Mouse (Mus musculus) ES-E14 (cell line): ENCODE measurements around the gene Ackr2. TPM values are rescaled to one million over a fixed set of nuclear protein-coding genes. Genes with fewer than 3 reads are reported as not detected.

Experiments used
- DNase-seq: peaks from one replicate; pipeline ENCODE4 v3.0.0-alpha.2; 2013; ENCODE audit warnings: low read depth, low spot score
- H3K27ac ChIP-seq: 2 replicates; pipeline ENCODE4 v1.5.1; 2012; ENCODE audit warnings: low read depth, mild to moderate bottlenecking, low read length, moderate library complexity, mixed read lengths; ENCODE audit not compliant: poor library complexity, insufficient read depth, severe bottlenecking
- H3K36me3 ChIP-seq: 2 replicates; pipeline ENCODE4 v1.6.1; 2012; ENCODE audit warnings: mild to moderate bottlenecking, low read length, moderate library complexity, mixed read lengths; ENCODE audit not compliant: control insufficient read depth, poor library complexity, insufficient read depth, severe bottlenecking
- H3K4me1 ChIP-seq, 2 experiments: fragments of 150-350 bp in 1 of 2; sonication (generic) in 1 of 2; 2 replicates each; pipeline ENCODE4 v1.6.1; 2012; ENCODE audit warnings: low read length in 2 of 2, mild to moderate bottlenecking in 1 of 2, mixed read lengths in 1 of 2; ENCODE audit not compliant: control insufficient read depth in 2 of 2, insufficient read depth in 2 of 2, poor library complexity in 1 of 2
- H3K4me3 ChIP-seq, 2 experiments: fragments of 150-350 bp in 1 of 2; sonication (generic) in 1 of 2; 2 replicates each; pipeline ENCODE4 v1.5.1; 2012; ENCODE audit warnings: low read length in 2 of 2, low read depth in 1 of 2, mild to moderate bottlenecking in 1 of 2, mixed read lengths in 1 of 2; ENCODE audit not compliant: insufficient read depth in 1 of 2, poor library complexity in 1 of 2, severe bottlenecking in 1 of 2
- H3K9ac ChIP-seq: 2 replicates; pipeline ENCODE4 v1.6.1; 2012; ENCODE audit warnings: low read depth, mild to moderate bottlenecking, low read length, mixed read lengths; ENCODE audit not compliant: poor library complexity, insufficient read depth, severe bottlenecking
- H3K9me3 ChIP-seq: fragments of 150-350 bp; sonication (generic); 2 replicates; pipeline ENCODE4 v1.6.1; 2012; ENCODE audit warnings: low read depth, mild to moderate bottlenecking, low read length; ENCODE audit not compliant: control insufficient read depth, insufficient read depth
- CHD2 ChIP-seq: IDR thresholded peaks from 2 replicates; pipeline ENCODE4 v1.6.1; 2014; ENCODE audit warnings: mild to moderate bottlenecking, low read depth, low read length, inconsistent platforms
- HCFC1 ChIP-seq: IDR thresholded peaks from 2 replicates; pipeline ENCODE4 v1.6.1; 2012; ENCODE audit warnings: low read length, inconsistent platforms, borderline replicate concordance; ENCODE audit not compliant: insufficient read depth
- MAFK ChIP-seq: IDR thresholded peaks from 2 replicates; pipeline ENCODE4 v1.6.1; 2014; ENCODE audit warnings: mild to moderate bottlenecking, low read depth, low read length, inconsistent platforms; ENCODE audit not compliant: insufficient read depth
- ZC3H11A ChIP-seq: IDR thresholded peaks from 2 replicates; pipeline ENCODE4 v1.6.1; 2012; ENCODE audit warnings: low read depth, mild to moderate bottlenecking, inconsistent platforms, low read length, borderline replicate concordance
- ZNF384 ChIP-seq: IDR thresholded peaks from 2 replicates; pipeline ENCODE4 v1.6.1; 2012; ENCODE audit warnings: low read depth, low read length, inconsistent platforms
- in situ Hi-C, 2 experiments: fragments of 600-800 bp; cut with MboI; formaldehyde crosslinking; loops; one replicate each; pipeline ENCODE4 v1.15.1; 2025; ENCODE audit warnings: low sequenced_read_pairs in 2 of 2, inconsistent platforms in 1 of 2; ENCODE audit not compliant: unreplicated experiment in 2 of 2
- total RNA-seq: library from RNA; depleted of rRNA; stranded (reverse); fragments of 300-350 nt; gene quantifications from 2 replicates; pipeline ENCODE4 v1.2.3, GENCODE M21; 2012

Ackr2 gene
- total RNA-seq, 1 experiment: 0.22 TPM

DNA sequence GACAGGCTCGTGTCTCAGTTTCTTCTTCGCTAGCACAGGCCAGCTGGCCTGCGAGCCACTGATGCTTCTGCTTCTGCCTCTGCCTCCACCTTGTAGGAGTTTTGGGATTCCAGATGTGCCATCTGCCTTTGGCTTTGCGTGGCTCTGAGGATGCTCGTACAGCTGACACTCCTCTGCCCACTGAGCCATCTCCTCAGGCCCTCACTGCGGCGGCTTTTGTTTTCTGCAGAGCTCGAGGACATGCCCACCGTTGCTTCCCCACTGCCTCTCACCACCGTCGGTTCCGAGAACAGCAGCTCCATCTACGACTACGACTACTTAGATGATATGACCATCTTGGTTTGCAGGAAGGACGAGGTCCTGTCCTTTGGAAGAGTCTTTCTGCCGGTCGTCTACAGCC, 10.2 kb downstream of the Ackr2 start:
- H3K9me3 ChIP-seq: no peaks in the 10 kb centered on the region
- H3K36me3 ChIP-seq: no peaks in the 10 kb centered on the region
- H3K4me3 ChIP-seq: no peak overlapping the region
- H3K4me1 ChIP-seq: peaks cover 0 to 2% of the 10 kb centered on the region in 2 experiments; a peak in 1 of 4 replicates
- no peak overlapping the region for H3K9ac ChIP-seq
- TF ChIP-seq ZNF384 (no peak), CHD2 (no peak), HCFC1 (no peak), MAFK (no peak), ZC3H11A (no peak)
- in situ Hi-C loops: no loop called here
- H3K27ac ChIP-seq: no peak overlapping the region
- no peak for DNase-seq

DNA sequence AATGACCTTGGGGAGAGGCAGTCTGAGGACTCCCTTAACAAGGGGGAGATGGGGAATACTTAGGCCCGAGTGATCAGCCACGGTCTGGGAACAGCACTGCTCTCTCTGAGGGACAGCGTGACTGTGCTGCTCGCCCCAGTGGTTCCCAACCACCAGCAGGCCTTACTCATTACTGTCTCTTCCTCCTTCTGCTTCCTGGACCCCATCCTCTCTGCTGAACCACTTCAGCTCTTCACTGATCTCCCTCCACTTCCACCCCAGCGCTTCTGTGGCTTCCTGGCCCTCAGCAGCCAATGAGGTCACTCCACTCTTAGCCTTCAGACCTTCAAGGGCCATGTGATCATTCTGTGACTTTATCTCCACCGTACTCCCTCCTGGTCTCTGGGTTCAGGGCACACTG, 11.5 kb downstream of the Ackr2 start:
- no peak for DNase-seq
- Histone ChIP-seq H3K36me3 (no peaks in the 10 kb centered on the region), H3K4me1 (peaks cover 0 to 2% of the 10 kb centered on the region in 2 experiments; a peak in 1 of 4 replicates), H3K9ac (no peak overlapping the region), H3K9me3 (no peaks in the 10 kb centered on the region), H3K4me3 (no peak overlapping the region), H3K27ac (no peak overlapping the region)
- in situ Hi-C loops: no loop called here
- TF ChIP-seq ZNF384 (no peak), CHD2 (no peak), HCFC1 (no peak), ZC3H11A (no peak), MAFK (no peak)

- H3K27ac ChIP-seq: no peak overlapping the region
- no peak overlapping the region for H3K4me3 ChIP-seq
- no peak for DNase-seq
- H3K4me1 ChIP-seq: peaks cover 0 to 2% of the 10 kb centered on the region in 2 experiments; a peak in 1 of 4 replicates
- H3K9ac ChIP-seq: no peak overlapping the region
- no peak for TF ChIP-seq ZNF384
- no peak for TF ChIP-seq CHD2
- no peak for TF ChIP-seq MAFK
- TF ChIP-seq ZC3H11A: no peak
- no peak for TF ChIP-seq HCFC1
- H3K36me3 ChIP-seq: no peaks in the 10 kb centered on the region
- H3K9me3 ChIP-seq: no peaks in the 10 kb centered on the region
- in situ Hi-C loops: no loop called here
Observed at GRCm38 (mm10) chr9:121911196-121911595, 13.0 kb downstream of the Ackr2 start.

DNA sequence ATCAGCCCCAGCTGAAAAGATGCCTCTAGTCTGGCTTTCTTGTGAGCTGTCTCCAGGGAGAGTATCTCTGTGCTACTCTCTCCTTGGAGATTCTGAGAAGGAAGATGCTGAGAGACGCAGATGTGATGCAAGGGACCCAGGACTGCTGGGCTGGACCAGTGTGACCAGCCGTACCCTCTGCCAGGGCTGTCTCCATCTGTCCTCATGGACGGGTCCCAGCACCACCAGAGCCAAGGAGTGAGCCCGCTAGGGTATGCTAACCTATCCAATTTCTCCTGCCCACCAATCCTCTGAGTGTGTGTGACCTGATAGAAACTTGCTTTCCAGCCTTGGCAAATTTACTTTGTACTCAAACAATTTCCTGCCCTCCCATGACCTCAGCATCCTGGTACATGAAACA, 14.6 kb downstream of the Ackr2 start:
- Histone ChIP-seq H3K27ac (no peak overlapping the region), H3K36me3 (no peaks in the 10 kb centered on the region), H3K9me3 (no peaks in the 10 kb centered on the region), H3K9ac (no peak overlapping the region), H3K4me1 (peaks cover 0 to under 1% of the 10 kb centered on the region in 2 experiments; a peak in 1 of 4 replicates), H3K4me3 (no peak overlapping the region)
- TF ChIP-seq CHD2 (no peak), HCFC1 (no peak), ZC3H11A (no peak)
- in situ Hi-C loops: no loop called here
- DNase-seq: no peak

DNA sequence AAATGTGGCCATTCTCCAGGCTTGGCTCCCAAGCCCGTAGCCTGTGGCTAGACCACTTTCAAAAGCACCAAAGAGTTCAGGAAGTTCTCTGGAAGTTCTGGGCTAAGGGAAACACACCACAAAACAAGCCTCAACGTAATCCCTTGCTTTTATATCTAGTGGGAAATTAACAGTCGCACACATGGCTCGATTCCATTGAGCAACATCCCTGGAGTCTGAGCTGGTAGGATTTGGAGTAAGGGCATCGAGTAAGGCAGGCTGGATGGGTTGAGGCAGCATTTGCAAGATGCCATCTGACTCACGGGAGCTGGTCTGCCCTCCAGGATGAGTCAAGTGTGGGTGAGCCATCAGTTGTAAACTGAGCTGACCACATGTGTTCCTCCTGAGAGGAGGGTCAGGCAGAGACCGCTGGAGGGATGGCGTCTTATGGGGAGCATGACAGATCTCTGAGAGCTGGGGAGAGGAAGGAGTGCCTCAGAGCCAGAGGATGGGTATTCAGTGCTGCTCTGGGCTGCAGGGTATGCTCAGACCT, 16.1 kb downstream of the Ackr2 start:
- Histone ChIP-seq H3K4me1 (peaks cover 0 to 6% of the 10 kb centered on the region in 2 experiments; a peak in 1 of 4 replicates), H3K36me3 (no peaks in the 10 kb centered on the region), H3K9me3 (no peaks in the 10 kb centered on the region), H3K9ac (no peak overlapping the region), H3K4me3 (no peak overlapping the region), H3K27ac (no peak overlapping the region)
- no peak for DNase-seq
- in situ Hi-C loops: no loop called here
- TF ChIP-seq HCFC1 (no peak), CHD2 (no peak), MAFK (no peak), ZC3H11A (no peak), ZNF384 (no peak)
